Mouse (Mus musculus): ENCODE results near the gene Nkapd1. TPM values are rescaled to one million over a fixed set of nuclear protein-coding genes. Genes with fewer than 3 reads are reported as not detected.
A peak's percentile ranks its signal among the peaks of the same experiment; 100 is the strongest.

Nkapd1 gene
- total and polyA plus RNA-seq, 2 experiments, result 2.8 to 5.8 TPM

DNA sequence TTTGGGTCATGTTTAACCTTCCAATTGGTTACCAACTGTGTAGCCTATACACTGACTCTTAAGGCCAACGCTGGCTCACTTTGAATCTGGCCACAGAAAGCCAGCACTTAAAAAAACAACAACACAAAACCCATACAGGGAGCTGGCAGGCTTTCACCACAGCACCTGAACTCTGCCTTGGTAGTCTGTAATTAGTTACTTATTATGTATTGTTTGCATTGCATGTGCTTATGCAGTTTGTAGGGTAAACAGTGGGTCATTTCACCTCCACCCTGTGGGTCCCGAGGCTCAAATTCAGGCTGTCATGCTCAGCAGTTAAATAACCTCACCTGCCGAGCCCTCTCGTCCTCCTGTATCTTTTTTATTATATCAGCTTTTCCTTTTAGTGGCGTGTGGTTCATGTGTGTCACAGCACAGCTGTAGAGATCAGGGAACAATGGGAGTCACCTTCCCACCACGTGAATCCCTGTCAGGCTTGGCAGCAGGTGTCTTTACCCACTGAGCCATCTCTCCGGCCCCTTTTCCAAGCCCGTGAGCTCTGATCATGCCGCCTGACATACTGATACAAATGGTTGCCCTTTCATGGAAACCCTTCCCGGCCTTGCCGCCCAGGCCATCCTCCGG lies 22.4 kb downstream of the Nkapd1 start:
- H3K4me3 ChIP-seq (ENCODE audit: insufficient read depth, low read depth, low read length), result no peak overlapping the region
- TF ChIP-seq CTCF (IDR thresholded peaks at IDR 0.05; ENCODE audit: low read depth, low read length) (no peak), POLR2A (IDR thresholded peaks at IDR 0.05; ENCODE audit: extremely low read depth, insufficient read depth, low read length) (no peak)
- H3K79me2 ChIP-seq (ENCODE audit: control insufficient read depth, insufficient read depth, low read length), result no peaks in the 10 kb centered on the region
- H3K27me3 ChIP-seq (ENCODE audit: control insufficient read depth, insufficient read depth, low read length), result no peaks in the 10 kb centered on the region
- peak overlapping the region; percentile 67 for H3K27ac ChIP-seq (replicated peaks; ENCODE audit: insufficient read depth, low read depth, low read length)
- peaks cover 34% of the 10 kb centered on the region for H3K36me3 ChIP-seq (ENCODE audit: control insufficient read depth, insufficient read depth, low read length)
- DNase-seq (ENCODE audit: extremely low read depth, low read depth, low spot score), result peak; percentile 87
- WGBS, result 27% methylated on average over 12 of the region's 12 CpGs
- H3K9ac ChIP-seq (ENCODE audit: low read depth, low read length), result 0 out of 2 replicates have a peak overlapping the region, but pooled peaks have one; percentile 3
- peaks cover 11% of the 10 kb centered on the region; the same call in 1 of the 2 replicates for H3K4me1 ChIP-seq (ENCODE audit: control insufficient read depth, insufficient read depth, low read length)

DNA sequence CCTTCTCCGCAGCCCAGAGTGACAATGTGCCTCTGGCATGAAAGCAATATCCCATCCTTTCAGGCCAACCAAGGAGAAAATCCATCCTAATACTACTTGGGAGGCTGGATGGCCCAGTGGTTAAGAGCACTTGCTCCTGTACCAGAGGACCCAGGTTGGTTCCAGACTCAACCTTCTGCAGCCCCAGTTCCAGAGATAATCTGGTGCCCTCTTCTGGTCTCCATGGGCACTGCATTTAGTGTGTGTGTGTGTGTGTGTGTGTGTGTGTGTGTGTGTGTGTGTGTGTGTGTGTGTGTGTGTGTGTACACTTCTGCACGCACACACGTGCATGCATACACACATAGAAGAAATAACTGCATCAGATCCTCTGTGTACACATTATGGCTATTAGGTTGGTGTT lies 23.7 kb downstream of the Nkapd1 start:
- Histone ChIP-seq H3K27ac (replicated peaks; ENCODE audit: insufficient read depth, low read depth, low read length) (no peak overlapping the region), H3K4me1 (ENCODE audit: control insufficient read depth, insufficient read depth, low read length) (peaks cover 11% of the 10 kb centered on the region; the same call in 1 of the 2 replicates), H3K27me3 (ENCODE audit: control insufficient read depth, insufficient read depth, low read length) (no peaks in the 10 kb centered on the region), H3K4me3 (ENCODE audit: insufficient read depth, low read depth, low read length) (no peak overlapping the region), H3K9ac (ENCODE audit: low read depth, low read length) (no peak overlapping the region), H3K79me2 (ENCODE audit: control insufficient read depth, insufficient read depth, low read length) (no peaks in the 10 kb centered on the region), H3K36me3 (ENCODE audit: control insufficient read depth, insufficient read depth, low read length) (peaks cover 24% of the 10 kb centered on the region)
- WGBS, result 78% methylated on average over 2 of the region's 3 CpGs
- peak; percentile 61 for DNase-seq (ENCODE audit: extremely low read depth, low read depth, low spot score)
- TF ChIP-seq CTCF (IDR thresholded peaks at IDR 0.05; ENCODE audit: low read depth, low read length) (peak; percentile 62), POLR2A (IDR thresholded peaks at IDR 0.05; ENCODE audit: extremely low read depth, insufficient read depth, low read length) (no peak)

DNA sequence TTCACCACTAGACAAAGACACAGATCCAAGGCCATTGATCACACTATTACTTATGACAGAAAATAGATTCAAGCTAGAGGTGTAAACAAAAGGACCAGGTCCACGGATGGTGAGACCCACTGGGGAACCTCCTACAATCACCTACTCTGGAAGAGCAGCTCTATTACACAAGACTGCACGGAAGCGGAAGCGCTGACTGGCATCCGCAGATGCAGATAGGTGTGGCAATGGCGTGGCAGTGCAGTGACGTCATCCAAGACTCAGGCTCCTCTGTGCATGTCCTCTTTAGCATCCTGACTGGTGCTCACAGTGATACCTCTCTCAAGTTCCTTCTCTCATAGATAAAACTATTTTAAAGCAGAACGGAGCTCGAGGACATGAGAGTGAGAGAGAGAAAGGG lies 24.3 kb downstream of the Nkapd1 start:
- Histone ChIP-seq H3K27ac (replicated peaks; ENCODE audit: insufficient read depth, low read depth, low read length) (no peak overlapping the region), H3K36me3 (ENCODE audit: control insufficient read depth, insufficient read depth, low read length) (peaks cover 18% of the 10 kb centered on the region), H3K9ac (ENCODE audit: low read depth, low read length) (no peak overlapping the region), H3K4me1 (ENCODE audit: control insufficient read depth, insufficient read depth, low read length) (peaks cover 11% of the 10 kb centered on the region; the same call in 1 of the 2 replicates), H3K27me3 (ENCODE audit: control insufficient read depth, insufficient read depth, low read length) (no peaks in the 10 kb centered on the region), H3K4me3 (ENCODE audit: insufficient read depth, low read depth, low read length) (no peak overlapping the region), H3K79me2 (ENCODE audit: control insufficient read depth, insufficient read depth, low read length) (no peaks in the 10 kb centered on the region)
- no peak for DNase-seq (ENCODE audit: extremely low read depth, low read depth, low spot score)
- WGBS, result 90% methylated on average over 9 of the region's 9 CpGs
- TF ChIP-seq CTCF (IDR thresholded peaks at IDR 0.05; ENCODE audit: low read depth, low read length) (no peak), POLR2A (IDR thresholded peaks at IDR 0.05; ENCODE audit: extremely low read depth, insufficient read depth, low read length) (no peak)

DNA sequence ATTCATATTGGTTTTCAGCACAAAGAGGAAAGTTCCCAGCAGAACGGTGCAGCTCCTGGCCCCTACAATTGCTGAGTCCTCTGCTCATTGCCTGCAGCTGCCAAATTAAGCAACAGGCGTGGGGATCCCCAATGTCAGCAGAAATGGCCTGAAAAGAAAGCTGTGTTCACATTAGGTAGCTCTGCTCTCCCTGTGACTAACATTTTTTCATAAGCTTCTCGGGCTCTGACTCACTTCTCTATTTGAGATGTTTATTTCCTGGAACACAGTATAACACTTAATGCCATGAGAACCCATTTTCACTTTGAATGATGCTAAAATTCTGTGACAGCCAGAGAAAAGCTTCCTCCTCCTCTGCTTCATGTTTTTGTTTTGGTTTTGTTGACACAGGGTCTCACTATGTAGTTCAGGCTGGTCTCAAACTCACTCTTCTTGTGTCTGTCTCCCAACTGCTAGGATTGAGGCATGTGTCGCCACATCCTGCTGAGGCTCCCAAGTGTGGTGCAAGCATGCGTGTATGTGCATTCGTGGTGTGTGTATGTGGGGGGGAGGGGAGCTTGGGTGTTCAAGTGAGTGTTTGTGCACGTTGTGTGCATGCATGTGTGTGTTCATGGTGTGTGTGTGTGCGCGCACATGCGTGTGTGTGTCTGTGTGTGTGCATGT lies 26.3 kb downstream of the Nkapd1 start:
- Histone ChIP-seq H3K79me2 (ENCODE audit: control insufficient read depth, insufficient read depth, low read length) (no peaks in the 10 kb centered on the region), H3K36me3 (ENCODE audit: control insufficient read depth, insufficient read depth, low read length) (peaks cover 3% of the 10 kb centered on the region), H3K4me1 (ENCODE audit: control insufficient read depth, insufficient read depth, low read length) (peaks cover 11% of the 10 kb centered on the region; the same call in 1 of the 2 replicates), H3K27ac (replicated peaks; ENCODE audit: insufficient read depth, low read depth, low read length) (no peak overlapping the region), H3K27me3 (ENCODE audit: control insufficient read depth, insufficient read depth, low read length) (no peaks in the 10 kb centered on the region), H3K4me3 (ENCODE audit: insufficient read depth, low read depth, low read length) (no peak overlapping the region), H3K9ac (ENCODE audit: low read depth, low read length) (no peak overlapping the region)
- WGBS, result 71% methylated on average over 10 of the region's 10 CpGs
- TF ChIP-seq POLR2A (IDR thresholded peaks at IDR 0.05; ENCODE audit: extremely low read depth, insufficient read depth, low read length) (no peak), CTCF (IDR thresholded peaks at IDR 0.05; ENCODE audit: low read depth, low read length) (no peak)
- no peak for DNase-seq (ENCODE audit: extremely low read depth, low read depth, low spot score)

DNA sequence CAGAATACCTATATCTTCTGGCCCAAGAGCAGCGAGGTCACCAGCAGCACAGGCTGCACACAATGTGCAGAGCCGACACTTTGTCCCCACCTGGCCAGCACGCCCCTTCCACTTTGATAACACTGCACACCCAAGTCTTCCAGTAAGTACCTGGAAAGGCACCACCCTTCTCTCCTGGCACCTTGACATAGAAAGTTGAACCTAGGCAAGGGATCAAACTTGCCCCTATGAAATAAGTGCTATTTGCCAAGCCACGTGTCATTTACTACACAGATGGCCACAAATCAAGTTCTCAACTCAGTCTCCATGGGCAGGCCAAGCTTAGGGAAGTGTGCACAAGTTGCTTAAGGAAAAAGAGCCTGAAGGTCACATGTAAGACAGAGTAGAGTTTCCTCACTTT lies 30.3 kb downstream of the Nkapd1 start:
- Histone ChIP-seq H3K36me3 (ENCODE audit: control insufficient read depth, insufficient read depth, low read length) (no peaks in the 10 kb centered on the region), H3K79me2 (ENCODE audit: control insufficient read depth, insufficient read depth, low read length) (no peaks in the 10 kb centered on the region), H3K4me3 (ENCODE audit: insufficient read depth, low read depth, low read length) (no peak overlapping the region), H3K9ac (ENCODE audit: low read depth, low read length) (no peak overlapping the region), H3K27me3 (ENCODE audit: control insufficient read depth, insufficient read depth, low read length) (no peaks in the 10 kb centered on the region), H3K4me1 (ENCODE audit: control insufficient read depth, insufficient read depth, low read length) (no peaks in the 10 kb centered on the region), H3K27ac (replicated peaks; ENCODE audit: insufficient read depth, low read depth, low read length) (no peak overlapping the region)
- 34% methylated on average over 4 of the region's 4 CpGs for WGBS
- no peak for DNase-seq (ENCODE audit: extremely low read depth, low read depth, low spot score)
- no peak for TF ChIP-seq POLR2A (IDR thresholded peaks at IDR 0.05; ENCODE audit: extremely low read depth, insufficient read depth, low read length)
- no peak for TF ChIP-seq CTCF (IDR thresholded peaks at IDR 0.05; ENCODE audit: low read depth, low read length)
